Mouse (Mus musculus) embryo, embryonic 10 days (tissue): ENCODE data around the gene Depp1.

Experiments
- DNase-seq: peaks from one replicate; pipeline ENCODE4 v3.0.0-alpha.2; 2015; ENCODE audit warnings: low spot score

Gene Depp1

GRCm38 (mm10) chr6:116649811-116650210 lies 598 bp upstream of the Depp1 start:
- DNase-seq: no peak

- DNase-seq: no peak
These were observed 1.2 kb downstream of the Depp1 start for GRCm38 (mm10) chr6:116651437-116652118.

GRCm38 (mm10) chr6:116653191-116653590 lies 2.8 kb downstream of the Depp1 start:
- no peak for DNase-seq

GRCm38 (mm10) chr6:116653684-116654454 lies 3.5 kb downstream of the Depp1 start:
- peak; percentile 86 for DNase-seq

- DNase-seq: no peak
These were observed 13.0 kb downstream of the Depp1 start for GRCm38 (mm10) chr6:116663364-116663763.

- no peak for DNase-seq
These were observed 13.6 kb downstream of the Depp1 start for GRCm38 (mm10) chr6:116664031-116664430.

- DNase-seq: no peak
These were observed 14.4 kb downstream of the Depp1 start for GRCm38 (mm10) chr6:116664830-116665229.

- no peak for DNase-seq
These were observed 15.8 kb downstream of the Depp1 start for GRCm38 (mm10) chr6:116666085-116666750.

GRCm38 (mm10) chr6:116666892-116667291 lies 16.5 kb downstream of the Depp1 start:
- DNase-seq: no peak

- DNase-seq: no peak
These were observed 17.0 kb downstream of the Depp1 start for GRCm38 (mm10) chr6:116667382-116667781.

- peak; percentile 30 for DNase-seq
These were observed 18.5 kb downstream of the Depp1 start for GRCm38 (mm10) chr6:116668682-116669470.

- DNase-seq: peak; percentile 25
These were observed 19.7 kb downstream of the Depp1 start for GRCm38 (mm10) chr6:116670144-116670543.

GRCm38 (mm10) chr6:116671031-116671430 lies 20.6 kb downstream of the Depp1 start:
- peak; percentile 61 for DNase-seq

GRCm38 (mm10) chr6:116671768-116672167 lies 21.4 kb downstream of the Depp1 start:
- DNase-seq: no peak

- no peak for DNase-seq
These were observed 21.9 kb downstream of the Depp1 start for GRCm38 (mm10) chr6:116672349-116672748.

- DNase-seq: peak; percentile 88
These were observed 23.3 kb downstream of the Depp1 start, which contains the start of gene Rassf4 for GRCm38 (mm10) chr6:116673471-116674282. Gene Rassf4, minus strand, starts transcription at chr6:116673952.

- DNase-seq: no peak
These were observed 24.0 kb downstream of the Depp1 start for GRCm38 (mm10) chr6:116674283-116674886.

- DNase-seq: no peak
These were observed 26.0 kb downstream of the Depp1 start for GRCm38 (mm10) chr6:116676355-116676913.

GRCm38 (mm10) chr6:116677321-116677720 lies 26.9 kb downstream of the Depp1 start:
- peak; percentile 25 for DNase-seq

GRCm38 (mm10) chr6:116679563-116680288 lies 29.3 kb downstream of the Depp1 start:
- no peak for DNase-seq
